Mouse (Mus musculus): ENCODE measurements around the gene Wfdc15a. TPM values are rescaled to one million over a fixed set of nuclear protein-coding genes. Genes with fewer than 3 reads are reported as not detected.

Wfdc15a gene
- polyA plus RNA-seq, 1 experiment, result not detected

- 87% methylated on average over 4 of the region's 4 CpGs for WGBS
- Histone ChIP-seq H3K27ac (ENCODE audit: insufficient read depth, low read depth, low read length) (no peak overlapping the region), H3K4me1 (ENCODE audit: control insufficient read depth, insufficient read depth, low read length) (no peaks in the 10 kb centered on the region), H3K4me3 (ENCODE audit: insufficient read depth, low read depth, low read length) (no peak overlapping the region)
- TF ChIP-seq POLR2A (IDR thresholded peaks at IDR 0.05; ENCODE audit: insufficient read depth, low read depth, low read length), result no peak
- TF ChIP-seq CTCF (IDR thresholded peaks at IDR 0.05; ENCODE audit: insufficient read depth, low read depth, low read length), result no peak
These were observed 19.2 kb downstream of the Wfdc15a start for GRCm38 (mm10) chr2:164180770-164181169.

GRCm38 (mm10) chr2:164180124-164180523, 19.8 kb downstream of the Wfdc15a start:
- 38% methylated on average over 3 of the region's 3 CpGs for WGBS
- no peak for TF ChIP-seq POLR2A (IDR thresholded peaks at IDR 0.05; ENCODE audit: insufficient read depth, low read depth, low read length)
- 0 out of 2 replicates have a peak, but pooled peaks have one; percentile 7 for TF ChIP-seq CTCF (IDR thresholded peaks at IDR 0.05; ENCODE audit: insufficient read depth, low read depth, low read length)
- no peak overlapping the region for H3K27ac ChIP-seq (ENCODE audit: insufficient read depth, low read depth, low read length)
- no peak overlapping the region for H3K4me3 ChIP-seq (ENCODE audit: insufficient read depth, low read depth, low read length)
- H3K4me1 ChIP-seq (ENCODE audit: control insufficient read depth, insufficient read depth, low read length), result no peaks in the 10 kb centered on the region

GRCm38 (mm10) chr2:164177831-164178230, 22.1 kb downstream of the Wfdc15a start:
- 90% methylated on average over 5 of the region's 5 CpGs for WGBS
- TF ChIP-seq CTCF (IDR thresholded peaks at IDR 0.05; ENCODE audit: insufficient read depth, low read depth, low read length), result no peak
- no peak for TF ChIP-seq POLR2A (IDR thresholded peaks at IDR 0.05; ENCODE audit: insufficient read depth, low read depth, low read length)

GRCm38 (mm10) chr2:164175850-164176249, 24.1 kb downstream of the Wfdc15a start:
- WGBS, result 61% methylated on average over 3 of the region's 3 CpGs
- Histone ChIP-seq H3K4me3 (ENCODE audit: insufficient read depth, low read depth, low read length) (no peak overlapping the region), H3K27ac (ENCODE audit: insufficient read depth, low read depth, low read length) (no peak overlapping the region), H3K4me1 (ENCODE audit: control insufficient read depth, insufficient read depth, low read length) (peaks cover 3% of the 10 kb centered on the region; the same call in 1 of the 2 replicates)
- no peak for TF ChIP-seq CTCF (IDR thresholded peaks at IDR 0.05; ENCODE audit: insufficient read depth, low read depth, low read length)
- TF ChIP-seq POLR2A (IDR thresholded peaks at IDR 0.05; ENCODE audit: insufficient read depth, low read depth, low read length), result no peak

More at GRCm38 (mm10) chr2:164177831-164178230, 22.1 kb downstream of the Wfdc15a start:
- Histone ChIP-seq H3K4me1 (ENCODE audit: control insufficient read depth, insufficient read depth, low read length) (no peaks in the 10 kb centered on the region; the same call in 1 of the 2 replicates), H3K4me3 (ENCODE audit: insufficient read depth, low read depth, low read length) (no peak overlapping the region), H3K27ac (ENCODE audit: insufficient read depth, low read depth, low read length) (no peak overlapping the region)

GRCm38 (mm10) chr2:164174649-164175395, 25.1 kb downstream of the Wfdc15a start:
- TF ChIP-seq POLR2A (IDR thresholded peaks at IDR 0.05; ENCODE audit: insufficient read depth, low read depth, low read length) (no peak), CTCF (IDR thresholded peaks at IDR 0.05; ENCODE audit: insufficient read depth, low read depth, low read length) (no peak)
- no peak overlapping the region for H3K4me3 ChIP-seq (ENCODE audit: insufficient read depth, low read depth, low read length)
- WGBS, result 72% methylated on average over 8 of the region's 8 CpGs
- H3K4me1 ChIP-seq (ENCODE audit: control insufficient read depth, insufficient read depth, low read length), result peaks cover 10% of the 10 kb centered on the region; the same call in 1 of the 2 replicates
- no peak overlapping the region for H3K27ac ChIP-seq (ENCODE audit: insufficient read depth, low read depth, low read length)

GRCm38 (mm10) chr2:164173394-164173793, 26.5 kb downstream of the Wfdc15a start:
- no peak overlapping the region for H3K27ac ChIP-seq (ENCODE audit: insufficient read depth, low read depth, low read length)
- 66% methylated on average over 3 of the region's 3 CpGs for WGBS

GRCm38 (mm10) chr2:164170902-164171301, 29.0 kb downstream of the Wfdc15a start, which contains the start of gene Kcns1:
Kcns1 (minus strand) TSS chr2:164171113.
- TF ChIP-seq POLR2A (IDR thresholded peaks at IDR 0.05; ENCODE audit: insufficient read depth, low read depth, low read length) (no peak), CTCF (IDR thresholded peaks at IDR 0.05; ENCODE audit: insufficient read depth, low read depth, low read length) (no peak)
- Histone ChIP-seq H3K27ac (ENCODE audit: insufficient read depth, low read depth, low read length) (no peak within 1 kb of the TSS), H3K4me1 (ENCODE audit: control insufficient read depth, insufficient read depth, low read length) (peaks cover 18% of the 10 kb centered on the region; the same call in 1 of the 2 replicates), H3K4me3 (ENCODE audit: insufficient read depth, low read depth, low read length) (peak within 1 kb of the TSS; percentile 32)
- WGBS, result under 1% methylated on average over 29 of the region's 29 CpGs

More at GRCm38 (mm10) chr2:164173394-164173793, 26.5 kb downstream of the Wfdc15a start:
- H3K4me1 ChIP-seq (ENCODE audit: control insufficient read depth, insufficient read depth, low read length), result peaks cover 10% of the 10 kb centered on the region; the same call in 1 of the 2 replicates
- no peak overlapping the region for H3K4me3 ChIP-seq (ENCODE audit: insufficient read depth, low read depth, low read length)
- TF ChIP-seq CTCF (IDR thresholded peaks at IDR 0.05; ENCODE audit: insufficient read depth, low read depth, low read length) (no peak), POLR2A (IDR thresholded peaks at IDR 0.05; ENCODE audit: insufficient read depth, low read depth, low read length) (no peak)

GRCm38 (mm10) chr2:164170326-164170725, 29.6 kb downstream of the Wfdc15a start:
- 26% methylated on average over 11 of the region's 11 CpGs for WGBS
- Histone ChIP-seq H3K4me3 (ENCODE audit: insufficient read depth, low read depth, low read length) (no peak overlapping the region), H3K27ac (ENCODE audit: insufficient read depth, low read depth, low read length) (no peak overlapping the region), H3K4me1 (ENCODE audit: control insufficient read depth, insufficient read depth, low read length) (peaks cover 18% of the 10 kb centered on the region; the same call in 1 of the 2 replicates)
- TF ChIP-seq POLR2A (IDR thresholded peaks at IDR 0.05; ENCODE audit: insufficient read depth, low read depth, low read length), result no peak
- no peak for TF ChIP-seq CTCF (IDR thresholded peaks at IDR 0.05; ENCODE audit: insufficient read depth, low read depth, low read length)

- no peak for TF ChIP-seq POLR2A (IDR thresholded peaks at IDR 0.05; ENCODE audit: insufficient read depth, low read depth, low read length)
- no peak for TF ChIP-seq CTCF (IDR thresholded peaks at IDR 0.05; ENCODE audit: insufficient read depth, low read depth, low read length)
- no peak overlapping the region for H3K27ac ChIP-seq (ENCODE audit: insufficient read depth, low read depth, low read length)
- peak overlapping the region; percentile 13; the same call in 1 of the 2 replicates for H3K4me3 ChIP-seq (ENCODE audit: insufficient read depth, low read depth, low read length)
- peaks cover 18% of the 10 kb centered on the region; the same call in 1 of the 2 replicates for H3K4me1 ChIP-seq (ENCODE audit: control insufficient read depth, insufficient read depth, low read length)
- WGBS, result 9% methylated on average over 42 of the region's 42 CpGs
These were observed 31.4 kb downstream of the Wfdc15a start for GRCm38 (mm10) chr2:164168571-164168946.

Measured in olfactory bulb, adult 2 months (tissue).